Mouse (Mus musculus) heart, postnatal 0 days (tissue): Measurements from ENCODE around the gene Ipo9. TPM values are rescaled to one million over a fixed set of nuclear protein-coding genes. Genes with fewer than 3 reads are reported as not detected.

Source experiments
- ATAC-seq: fragments of 200-750 bp; cut with Nextera tagmentation; 2 replicates; pipeline ENCODE4 v1.8.0; 2017; ENCODE audit warnings: low read depth, moderate number of reproducible peaks, moderate library complexity; ENCODE audit not compliant: insufficient read depth
- DNase-seq: peaks from one replicate; pipeline ENCODE4 v3.0.0-alpha.2; 2016; ENCODE audit warnings: low spot score
- H3K27ac ChIP-seq: fragments of 300-500 bp; sonication (generic); 2 replicates; pipeline ENCODE4 v1.5.1; 2014; ENCODE audit warnings: low read depth, mild to moderate bottlenecking
- H3K27me3 ChIP-seq: fragments of 300-500 bp; sonication (generic); 2 replicates; pipeline ENCODE4 v1.6.1; 2014; ENCODE audit warnings: low read length, mixed read lengths; ENCODE audit not compliant: control insufficient read depth, insufficient read depth
- H3K36me3 ChIP-seq: fragments of 300-500 bp; sonication (generic); replicated peaks from 2 replicates; pipeline ENCODE4 v1.6.1; 2014; ENCODE audit warnings: low read length, mixed read lengths; ENCODE audit not compliant: control insufficient read depth, insufficient read depth
- H3K4me1 ChIP-seq: fragments of 300-500 bp; sonication (generic); 2 replicates; pipeline ENCODE4 v1.6.1; 2014; ENCODE audit warnings: antibody characterized with exemption; ENCODE audit not compliant: control insufficient read depth, insufficient read depth
- H3K4me2 ChIP-seq: fragments of 300-500 bp; sonication (generic); 2 replicates; pipeline ENCODE4 v1.6.1; 2014; ENCODE audit warnings: low read depth, mild to moderate bottlenecking, low read length, moderate library complexity
- H3K4me3 ChIP-seq: fragments of 300-500 bp; sonication (generic); 2 replicates; pipeline ENCODE4 v1.5.1; 2014; ENCODE audit warnings: low read depth, low read length
- H3K9ac ChIP-seq: fragments of 300-500 bp; sonication (generic); replicated peaks from 2 replicates; pipeline ENCODE4 v1.6.1; 2014; ENCODE audit warnings: low read depth, low read length, mixed read lengths
- H3K9me3 ChIP-seq: fragments of 300-500 bp; sonication (generic); replicated peaks from 2 replicates; pipeline ENCODE4 v1.6.1; 2016; ENCODE audit warnings: low read length; ENCODE audit not compliant: control insufficient read depth
- CTCF ChIP-seq: IDR thresholded peaks from 2 replicates; pipeline ENCODE4 v1.5.1; 2016; ENCODE audit warnings: antibody characterized with exemption, control low read depth, low read depth
- WGBS: fragments of 180-500 bp; shearing (Covaris S2); extraction: QIAGEN DNeasy Blood & Tissue Kit; methylation state at CpG from one replicate; pipeline ENCODE4 v1.1.7; 2014; 5-methylcytosine and 5-hydroxymethylcytosine counted together
- microRNA-seq: library from miRNA; unstranded; fragments of <30 nt; microRNA quantifications from one replicate; pipeline ENCODE4, GENCODE M21; 2016
- polyA plus RNA-seq: library from polyadenylated mRNA; unstranded; fragments of >200 nt; fragmentation: Nextera tagmentation; extraction: Ambion mirVana; gene quantifications from 2 replicates; pipeline ENCODE4 v1.2.1, GENCODE M21; 2015
- total RNA-seq: library from RNA; depleted of rRNA; stranded (reverse); fragments of >200 nt; gene quantifications from 2 replicates; pipeline ENCODE4 v1.2.3, GENCODE M21; 2014; ENCODE audit warnings: low replicate concordance; rRNA removed

Gene Ipo9
- total and polyA plus RNA-seq, 2 experiments from 2014 or later = 32.3 to 41.0 TPM

DNA sequence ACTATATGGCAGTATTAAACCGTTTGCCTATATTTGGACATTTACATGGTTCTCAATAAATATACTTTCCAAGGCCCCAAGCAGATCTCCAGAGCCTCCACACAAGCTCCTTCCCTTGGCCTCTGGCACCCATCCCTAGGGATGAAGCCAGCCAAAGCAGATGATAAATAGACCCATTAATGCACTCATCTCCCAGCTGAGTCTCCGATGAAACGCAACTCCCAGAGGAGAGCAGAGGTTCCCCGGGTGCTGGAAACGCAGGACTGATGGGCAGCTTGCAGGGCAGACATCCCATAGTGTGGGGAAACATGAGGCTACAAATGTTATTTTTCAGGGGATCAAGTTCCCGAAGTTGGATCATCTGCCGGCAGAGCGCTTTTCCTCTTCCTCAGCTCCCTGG lies 88.4 kb downstream of the Ipo9 start:
- H3K4me1 ChIP-seq = no peaks in the 10 kb centered on the region
- TF ChIP-seq CTCF = no peak

More for the DNA sequence above, 88.4 kb downstream of the Ipo9 start:
- 85% methylated on average over 8 of the region's 8 CpGs for WGBS
- ATAC-seq (no peak), DNase-seq (no peak)
- no peaks in the 10 kb centered on the region for H3K36me3 ChIP-seq
- H3K9me3 ChIP-seq = no peaks in the 10 kb centered on the region
- H3K4me2 ChIP-seq = no peak overlapping the region
- no peaks in the 10 kb centered on the region for H3K27me3 ChIP-seq
- H3K9ac ChIP-seq = no peak overlapping the region
- no peak overlapping the region for H3K4me3 ChIP-seq
- H3K27ac ChIP-seq = no peak overlapping the region

Small RNA genes lying within 50 kb of the gene (microRNA-seq; reads per million reads assigned to microRNA genes)
- gene Mir1231 = 3.7 reads per million, percentile 17 among the genes with 10 or more reads in this experiment

Other genes starting within 250 kb of the Ipo9 start
- 0.99 TPM in 1 of 2 replicates, not detected in the other for gene Elf3, start 171.9 kb downstream of the Ipo9 start, total RNA-seq
- gene Elf3, start 171.9 kb downstream of the Ipo9 start, polyA plus RNA-seq = 0.48 and 0.57 TPM in 2 replicates
- 41.2 and 45.2 TPM in 2 replicates for gene Rnpep, start 146.4 kb downstream of the Ipo9 start, total RNA-seq
- 25.3 and 30.4 TPM in 2 replicates for gene Rnpep, start 146.4 kb downstream of the Ipo9 start, polyA plus RNA-seq
- 142 and 230 TPM in 2 replicates for gene Timm17a, start 116.7 kb downstream of the Ipo9 start, total RNA-seq
- gene Timm17a, start 116.7 kb downstream of the Ipo9 start, polyA plus RNA-seq = 657 and 685 TPM in 2 replicates
- 1.1 and 7.5 TPM in 2 replicates for gene Lmod1, start 105.7 kb downstream of the Ipo9 start, total RNA-seq
- 1.3 TPM in 2 replicates for gene Lmod1, start 105.7 kb downstream of the Ipo9 start, polyA plus RNA-seq
- 13.8 and 30.7 TPM in 2 replicates for gene Shisa4, start 55.3 kb downstream of the Ipo9 start, total RNA-seq
- 21.0 and 26.0 TPM in 2 replicates for gene Shisa4, start 55.3 kb downstream of the Ipo9 start, polyA plus RNA-seq
- 14.1 and 29.9 TPM in 2 replicates for gene Nav1, start 176.8 kb upstream of the Ipo9 start, total RNA-seq
- gene Nav1, start 176.8 kb upstream of the Ipo9 start, polyA plus RNA-seq = 9.2 and 10.3 TPM in 2 replicates